Mouse (Mus musculus) intestine, postnatal 0 days (tissue): ENCODE data around the gene Gm4131. TPM values are rescaled to one million over a fixed set of nuclear protein-coding genes. Genes with fewer than 3 reads are reported as not detected.

ENCODE experiments used
- ATAC-seq: fragments of 200-750 bp; cut with Nextera tagmentation; 2 replicates; pipeline ENCODE4 v1.8.0; 2017; ENCODE audit warnings: mild to moderate bottlenecking, moderate TSS enrichment, moderate library complexity
- H3K27ac ChIP-seq: fragments of 300-500 bp; sonication (generic); 2 replicates; pipeline ENCODE4 v1.5.1; 2014; ENCODE audit warnings: mild to moderate bottlenecking, low read depth, low read length, moderate library complexity
- H3K27me3 ChIP-seq: fragments of 300-500 bp; sonication (generic); replicated peaks from 2 replicates; pipeline ENCODE4 v1.6.1; 2014; ENCODE audit warnings: low read length, mixed read lengths; ENCODE audit not compliant: control insufficient read depth, insufficient read depth
- H3K36me3 ChIP-seq: fragments of 300-500 bp; sonication (generic); 2 replicates; pipeline ENCODE4 v1.6.1; 2014; ENCODE audit warnings: mild to moderate bottlenecking, moderate library complexity; ENCODE audit not compliant: control insufficient read depth, insufficient read depth
- H3K4me1 ChIP-seq: fragments of 300-500 bp; sonication (generic); replicated peaks from 2 replicates; pipeline ENCODE4 v1.6.1; 2014; ENCODE audit warnings: antibody characterized with exemption, low read length, mixed read lengths; ENCODE audit not compliant: control insufficient read depth, insufficient read depth
- H3K4me2 ChIP-seq: fragments of 300-500 bp; sonication (generic); replicated peaks from 2 replicates; pipeline ENCODE4 v1.6.1; 2014; ENCODE audit warnings: low read depth, mild to moderate bottlenecking, moderate library complexity
- H3K4me3 ChIP-seq: fragments of 300-500 bp; sonication (generic); 2 replicates; pipeline ENCODE4 v1.5.1; 2014; ENCODE audit warnings: low read depth, low read length
- H3K9ac ChIP-seq: fragments of 300-500 bp; sonication (generic); 2 replicates; pipeline ENCODE4 v1.6.1; 2014; ENCODE audit warnings: mild to moderate bottlenecking, low read depth, low read length
- H3K9me3 ChIP-seq: fragments of 300-500 bp; sonication (generic); 2 replicates; pipeline ENCODE4 v1.6.1; 2016; ENCODE audit warnings: mixed run types; ENCODE audit not compliant: control insufficient read depth
- CTCF ChIP-seq: sonication (generic); IDR thresholded peaks from 2 replicates; pipeline ENCODE4 v1.5.1; 2016; ENCODE audit warnings: low read depth, mild to moderate bottlenecking, control low read depth, antibody characterized with exemption, moderate library complexity
- WGBS: fragments of 180-500 bp; shearing (Covaris S2); extraction: QIAGEN DNeasy Blood & Tissue Kit; methylation state at CpG from one replicate; pipeline ENCODE4 v1.1.7; 2014; 5-methylcytosine and 5-hydroxymethylcytosine counted together
- polyA plus RNA-seq: library from polyadenylated mRNA; unstranded; fragments of >200 nt; fragmentation: Nextera tagmentation; extraction: Ambion mirVana; gene quantifications from 2 replicates; pipeline ENCODE4 v1.2.1, GENCODE M21; 2015

Gm4131 gene
- polyA plus RNA-seq, 1 experiment from 2014 or later = 0.77 TPM

DNA sequence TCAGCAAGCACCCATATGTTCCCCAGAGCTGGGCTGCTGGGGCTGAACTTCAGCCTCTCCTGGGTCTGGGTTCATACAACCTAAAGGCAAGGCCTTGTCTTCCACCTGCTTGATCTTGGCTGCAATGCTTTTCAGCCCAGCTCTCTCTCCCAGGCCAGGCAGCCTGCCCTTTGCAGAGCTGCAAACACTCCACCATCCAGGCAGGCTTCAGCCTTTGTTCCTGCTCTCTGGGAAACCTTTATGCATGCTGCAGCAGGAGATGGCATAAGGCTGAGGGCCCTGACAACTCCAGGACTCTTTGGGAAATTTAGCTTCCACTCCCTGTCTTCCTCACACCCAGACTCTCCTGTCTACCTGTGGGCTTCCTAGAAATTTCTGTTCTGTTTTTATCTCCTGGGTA, 17.9 kb upstream of the Gm4131 start:
- TF ChIP-seq CTCF = no peak
- no peak overlapping the region for H3K9ac ChIP-seq
- H3K4me3 ChIP-seq = no peak overlapping the region
- no peaks in the 10 kb centered on the region for H3K36me3 ChIP-seq
- H3K27me3 ChIP-seq = no peaks in the 10 kb centered on the region
- H3K4me1 ChIP-seq = no peaks in the 10 kb centered on the region
- no peak overlapping the region for H3K27ac ChIP-seq
- no peak overlapping the region for H3K4me2 ChIP-seq
- no peaks in the 10 kb centered on the region for H3K9me3 ChIP-seq
- no peak for ATAC-seq

DNA sequence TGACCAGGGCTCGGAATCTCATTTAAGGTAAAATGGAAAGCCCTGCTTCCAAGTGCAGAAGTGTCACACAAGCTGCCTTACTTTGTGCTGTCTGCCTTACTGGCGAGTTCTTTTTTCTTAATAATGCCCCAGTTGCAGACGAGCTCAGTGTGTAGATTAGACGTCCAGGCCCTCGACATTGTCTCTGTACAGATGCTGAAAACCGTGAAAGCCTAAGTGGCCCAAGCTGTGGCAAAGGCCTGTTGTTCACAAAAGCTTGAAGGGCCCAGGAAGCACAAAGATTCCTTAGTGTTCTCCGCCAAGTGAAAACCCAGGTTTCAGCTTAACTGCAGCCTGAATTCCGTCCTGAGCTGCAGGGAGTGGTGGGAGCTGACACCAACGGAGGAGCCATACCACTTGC, 15.0 kb upstream of the Gm4131 start:
- WGBS = 86% methylated on average over 9 of the region's 9 CpGs
- no peak overlapping the region for H3K27ac ChIP-seq
- no peaks in the 10 kb centered on the region for H3K27me3 ChIP-seq
- no peaks in the 10 kb centered on the region for H3K4me1 ChIP-seq
- no peaks in the 10 kb centered on the region for H3K36me3 ChIP-seq
- H3K4me2 ChIP-seq = no peak overlapping the region
- no peak overlapping the region for H3K9ac ChIP-seq
- no peaks in the 10 kb centered on the region for H3K9me3 ChIP-seq
- no peak for TF ChIP-seq CTCF
- no peak overlapping the region for H3K4me3 ChIP-seq
- no peak for ATAC-seq

DNA sequence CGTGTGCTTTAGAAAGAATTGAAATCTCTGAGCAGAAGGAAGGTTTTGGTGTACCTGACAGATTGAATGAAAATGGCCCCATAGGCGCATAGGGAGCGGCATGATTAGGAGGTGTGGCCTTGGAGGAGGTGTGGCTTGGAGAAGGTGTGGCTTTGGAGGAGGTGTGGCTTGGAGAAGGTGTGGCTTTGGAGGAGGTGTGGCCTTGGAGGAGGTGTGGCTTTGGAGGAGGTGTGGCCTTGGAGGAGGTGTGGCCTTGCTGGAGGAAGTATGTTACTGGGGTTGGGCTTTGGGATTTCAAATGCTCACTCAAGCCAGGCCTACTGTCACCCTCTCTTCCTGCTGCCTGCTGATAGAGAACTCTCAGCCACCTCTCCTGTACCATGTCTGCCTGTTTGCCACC, 14.2 kb upstream of the Gm4131 start:
- Histone ChIP-seq H3K9me3 (no peaks in the 10 kb centered on the region), H3K36me3 (no peaks in the 10 kb centered on the region), H3K4me2 (no peak overlapping the region), H3K4me3 (no peak overlapping the region), H3K27me3 (no peaks in the 10 kb centered on the region), H3K27ac (no peak overlapping the region), H3K9ac (no peak overlapping the region), H3K4me1 (no peaks in the 10 kb centered on the region)
- peak; percentile 45; the same call in 1 of the 2 replicates for ATAC-seq
- TF ChIP-seq CTCF = no peak
- 81% methylated on average over 3 of the region's 3 CpGs for WGBS

DNA sequence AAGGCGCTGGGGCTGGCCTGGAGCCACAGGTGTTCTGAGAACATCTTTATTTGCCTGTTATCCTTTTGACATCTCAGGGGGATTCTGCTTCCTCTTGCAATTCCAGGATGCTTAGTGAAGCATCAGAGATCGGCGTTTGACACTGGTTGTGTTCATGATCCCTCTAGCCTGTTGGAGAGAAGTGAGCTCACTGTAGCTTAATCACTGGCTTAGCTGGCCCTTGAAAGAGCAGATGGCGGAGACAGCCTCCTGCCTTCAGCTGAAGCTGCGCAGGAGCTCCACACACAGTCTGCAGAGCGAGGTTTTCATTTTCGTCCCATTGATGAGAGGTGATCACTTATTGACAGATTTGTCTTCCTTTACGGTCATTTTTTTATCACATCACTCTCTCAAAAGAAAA, 9.1 kb upstream of the Gm4131 start:
- WGBS = 80% methylated on average over 8 of the region's 8 CpGs
- no peak for TF ChIP-seq CTCF
- Histone ChIP-seq H3K27me3 (no peaks in the 10 kb centered on the region), H3K4me2 (no peak overlapping the region), H3K4me3 (no peak overlapping the region), H3K36me3 (no peaks in the 10 kb centered on the region), H3K4me1 (no peaks in the 10 kb centered on the region), H3K9ac (no peak overlapping the region), H3K27ac (no peak overlapping the region), H3K9me3 (no peaks in the 10 kb centered on the region)
- ATAC-seq = no peak

DNA sequence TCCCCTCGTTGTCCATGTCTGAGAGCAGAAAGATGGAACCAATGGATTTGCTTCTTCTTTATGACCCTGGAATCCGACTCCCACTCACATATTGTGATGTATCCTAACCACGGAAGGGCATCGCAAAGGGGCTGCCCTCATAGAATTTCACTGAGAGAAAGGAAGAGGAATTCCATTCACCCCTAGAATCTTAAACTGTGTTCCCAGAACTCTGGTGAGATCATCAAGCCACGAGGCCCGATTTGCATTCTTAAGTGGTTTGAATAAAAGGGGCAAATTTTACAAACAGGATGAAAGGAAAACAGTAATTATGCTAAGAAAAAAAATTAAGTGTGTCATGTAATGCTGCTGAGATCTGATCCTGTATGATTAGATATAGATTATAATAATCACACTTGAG, 8.2 kb upstream of the Gm4131 start:
- H3K36me3 ChIP-seq = no peaks in the 10 kb centered on the region
- H3K4me3 ChIP-seq = no peak overlapping the region
- no peak for ATAC-seq
- H3K4me1 ChIP-seq = no peaks in the 10 kb centered on the region; the same call in 1 of the 2 replicates
- H3K27ac ChIP-seq = no peak overlapping the region
- TF ChIP-seq CTCF = no peak
- no peaks in the 10 kb centered on the region for H3K27me3 ChIP-seq
- no peak overlapping the region for H3K4me2 ChIP-seq
- H3K9ac ChIP-seq = no peak overlapping the region
- 67% methylated on average over 6 of the region's 6 CpGs for WGBS
- no peaks in the 10 kb centered on the region for H3K9me3 ChIP-seq

DNA sequence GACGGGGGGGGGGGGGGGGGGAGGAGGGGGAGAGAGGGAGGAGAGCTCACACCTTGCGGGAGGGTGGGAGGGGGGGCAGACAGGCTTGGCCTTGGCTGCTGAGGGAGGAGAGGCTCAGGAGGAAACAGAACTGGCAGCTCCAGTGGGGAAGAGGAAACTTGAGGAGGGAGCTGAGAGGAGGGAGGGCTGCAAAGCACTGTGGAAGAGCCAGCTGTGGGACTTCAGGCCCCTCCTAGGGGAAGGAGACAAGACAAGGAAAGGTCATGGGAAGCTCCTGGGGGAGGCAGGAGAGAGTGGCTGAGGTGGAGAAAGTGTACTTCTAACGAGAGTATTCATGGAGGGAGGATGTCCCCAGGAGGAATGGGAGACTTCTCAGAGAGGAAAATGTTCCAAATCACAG, 6.7 kb upstream of the Gm4131 start:
- H3K4me3 ChIP-seq = no peak overlapping the region
- no peaks in the 10 kb centered on the region for H3K9me3 ChIP-seq
- H3K27ac ChIP-seq = no peak overlapping the region
- no peak for ATAC-seq
- no peak overlapping the region for H3K9ac ChIP-seq
- H3K4me1 ChIP-seq = no peaks in the 10 kb centered on the region; the same call in 1 of the 2 replicates
- no peak overlapping the region for H3K4me2 ChIP-seq
- no peaks in the 10 kb centered on the region for H3K27me3 ChIP-seq
- 0% methylated on average over 2 of the region's 3 CpGs for WGBS
- H3K36me3 ChIP-seq = no peaks in the 10 kb centered on the region
- TF ChIP-seq CTCF = no peak

DNA sequence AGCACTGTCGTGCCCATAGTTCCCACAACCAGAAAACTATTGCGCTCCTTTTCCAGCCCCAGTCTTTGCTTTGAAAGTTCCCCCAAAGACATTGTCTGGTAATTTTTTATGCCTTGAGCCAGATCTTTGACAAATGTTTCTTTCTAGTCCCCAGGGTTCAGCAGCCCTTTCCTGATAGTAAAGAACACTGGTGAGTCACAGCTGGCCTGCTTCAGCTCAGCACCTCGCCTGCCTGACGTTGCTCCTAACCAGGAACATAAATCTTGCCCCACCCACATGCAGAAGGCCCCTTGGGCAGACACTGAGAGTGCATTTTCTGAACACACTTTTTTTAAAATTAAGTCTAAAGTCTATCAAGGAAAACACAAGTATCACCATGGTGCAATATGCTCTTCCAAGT, 3.6 kb upstream of the Gm4131 start:
- peak overlapping the region; percentile 54 for H3K27ac ChIP-seq
- H3K9me3 ChIP-seq = no peaks in the 10 kb centered on the region
- no peaks in the 10 kb centered on the region; the same call in 1 of the 2 replicates for H3K4me1 ChIP-seq
- ATAC-seq = peak; percentile 93
- H3K36me3 ChIP-seq = no peaks in the 10 kb centered on the region
- H3K27me3 ChIP-seq = no peaks in the 10 kb centered on the region
- 29% methylated on average over 4 of the region's 4 CpGs for WGBS
- H3K9ac ChIP-seq = no peak overlapping the region
- H3K4me2 ChIP-seq = no peak overlapping the region
- no peak overlapping the region for H3K4me3 ChIP-seq
- TF ChIP-seq CTCF = no peak
